Mouse (Mus musculus) MEL (cell line): ENCODE data around the gene Ube4a. TPM values are rescaled to one million over a fixed set of nuclear protein-coding genes. Genes with fewer than 3 reads are reported as not detected.

Experiments used
- DNase-seq: peaks from one replicate; pipeline ENCODE4 v3.0.0; 2011; ENCODE audit warnings: low read depth, low spot score
- H3K27ac ChIP-seq: 2 replicates; pipeline ENCODE4 v1.5.1; 2012; ENCODE audit warnings: low read depth, mild to moderate bottlenecking, control low read depth, low read length, moderate library complexity; ENCODE audit not compliant: control insufficient read depth
- H3K27me3 ChIP-seq, 2 experiments: fragments of 150-350 bp in 1 of 2; sonication (generic) in 1 of 2; 2 replicates each; pipeline ENCODE4 v1.6.1; 2012; ENCODE audit warnings: low read length in 2 of 2, mild to moderate bottlenecking in 2 of 2, improper control_type of control experiment in 1 of 2, moderate library complexity in 1 of 2; ENCODE audit not compliant: insufficient read depth in 2 of 2, control insufficient read depth in 1 of 2
- H3K36me3 ChIP-seq, 2 experiments: 2 replicates each; pipeline ENCODE4 v1.6.1; 2012 to 2014; ENCODE audit warnings: low read length in 2 of 2, improper control_type of control experiment in 1 of 2, inconsistent platforms in 1 of 2, mild to moderate bottlenecking in 1 of 2; ENCODE audit not compliant: insufficient read depth in 2 of 2, control insufficient read depth in 1 of 2
- H3K4me1 ChIP-seq, 2 experiments: fragments of 150-350 bp in 1 of 2; sonication (generic) in 1 of 2; 2 replicates each; pipeline ENCODE4 v1.6.1; 2012; ENCODE audit warnings: low read length in 2 of 2, improper control_type of control experiment in 1 of 2, mild to moderate bottlenecking in 1 of 2; ENCODE audit not compliant: insufficient read depth in 2 of 2, control insufficient read depth in 1 of 2
- H3K4me3 ChIP-seq, 2 experiments: fragments of 150-350 bp in 1 of 2; sonication (generic) in 1 of 2; 2 replicates each; pipeline ENCODE4 v1.5.1; 2012; ENCODE audit warnings: low read depth in 2 of 2, low read length in 2 of 2, mild to moderate bottlenecking in 2 of 2, moderate library complexity in 2 of 2, control low read depth in 1 of 2, improper control_type of control experiment in 1 of 2; ENCODE audit not compliant: control insufficient read depth in 1 of 2, insufficient read depth in 1 of 2
- H3K79me2 ChIP-seq: 2 replicates; pipeline ENCODE4 v1.6.1; 2012; ENCODE audit warnings: mild to moderate bottlenecking, low read length, moderate library complexity; ENCODE audit not compliant: control insufficient read depth, poor library complexity, insufficient read depth
- H3K9ac ChIP-seq: 2 replicates; pipeline ENCODE4 v1.6.1; 2012; ENCODE audit warnings: low read depth, mild to moderate bottlenecking, control low read depth, low read length, moderate library complexity; ENCODE audit not compliant: control insufficient read depth, poor library complexity, severe bottlenecking
- H3K9me3 ChIP-seq: fragments of 150-350 bp; sonication (generic); replicated peaks from 2 replicates; pipeline ENCODE4 v1.6.1; 2012; ENCODE audit warnings: mild to moderate bottlenecking, low read length, improper control_type of control experiment, moderate library complexity; ENCODE audit not compliant: insufficient read depth
- BHLHE40 ChIP-seq: IDR thresholded peaks from 2 replicates; pipeline ENCODE4 v1.6.1; 2012; ENCODE audit warnings: low read depth, mild to moderate bottlenecking, inconsistent platforms, low read length, improper control_type of control experiment, borderline replicate concordance
- CHD1 ChIP-seq: IDR thresholded peaks from 2 replicates; pipeline ENCODE4 v1.6.1; 2012; ENCODE audit warnings: low read depth, mild to moderate bottlenecking, inconsistent platforms, low read length, improper control_type of control experiment
- CHD2 ChIP-seq: IDR thresholded peaks from 2 replicates; pipeline ENCODE4 v1.6.1; 2011; ENCODE audit warnings: low read length, improper control_type of control experiment
- ETS1 ChIP-seq: IDR thresholded peaks from 2 replicates; pipeline ENCODE4 v1.6.1; 2012; ENCODE audit warnings: low read depth, mild to moderate bottlenecking, inconsistent platforms, low read length, improper control_type of control experiment, moderate library complexity
- GABPA ChIP-seq: IDR thresholded peaks from 2 replicates; pipeline ENCODE4 v1.6.1; 2012; ENCODE audit warnings: low read depth, mild to moderate bottlenecking, inconsistent platforms, low read length, improper control_type of control experiment, moderate library complexity
- HCFC1 ChIP-seq: IDR thresholded peaks from 2 replicates; pipeline ENCODE4 v1.6.1; 2012; ENCODE audit warnings: low read depth, mild to moderate bottlenecking, inconsistent platforms, low read length, improper control_type of control experiment, moderate library complexity
- JUND ChIP-seq: IDR thresholded peaks from 2 replicates; pipeline ENCODE4 v1.6.1; 2011; ENCODE audit warnings: low read depth, mild to moderate bottlenecking, improper control_type of control experiment, low read length
- KAT2A ChIP-seq: conservative IDR thresholded peaks from 2 replicates; pipeline ENCODE4 v1.6.1; 2012; ENCODE audit warnings: low read depth, low read length, improper control_type of control experiment, inconsistent platforms
- MAFK ChIP-seq: IDR thresholded peaks from 2 replicates; pipeline ENCODE4 v1.6.1; 2011; ENCODE audit warnings: low read depth, mild to moderate bottlenecking, low read length, improper control_type of control experiment, borderline replicate concordance
- MAZ ChIP-seq: IDR thresholded peaks from 2 replicates; pipeline ENCODE4 v1.6.1; 2012; ENCODE audit warnings: low read depth, mild to moderate bottlenecking, inconsistent platforms, low read length, improper control_type of control experiment
- MXI1 ChIP-seq: IDR thresholded peaks from 2 replicates; pipeline ENCODE4 v1.6.1; 2011; ENCODE audit warnings: mild to moderate bottlenecking, low read depth, low read length, improper control_type of control experiment
- MYB ChIP-seq: IDR thresholded peaks from 2 replicates; pipeline ENCODE4 v1.6.1; 2011; ENCODE audit warnings: mild to moderate bottlenecking, low read depth, low read length, improper control_type of control experiment
- MYC ChIP-seq: IDR thresholded peaks from 2 replicates; pipeline ENCODE4 v1.6.1; 2011; ENCODE audit warnings: low read depth, mild to moderate bottlenecking, low read length, improper control_type of control experiment, moderate library complexity
- POLR2AphosphoS2 ChIP-seq: IDR thresholded peaks from 2 replicates; pipeline ENCODE4 v1.6.1; 2011; ENCODE audit warnings: low read length, improper control_type of control experiment
- POLR2AphosphoS5 ChIP-seq: IDR thresholded peaks from 2 replicates; pipeline ENCODE4 v1.6.1; 2012; ENCODE audit warnings: low read depth, borderline replicate concordance, mild to moderate bottlenecking, inconsistent platforms, low read length, moderate library complexity, mixed read lengths
- RAD21 ChIP-seq: IDR thresholded peaks from 2 replicates; pipeline ENCODE4 v1.6.1; 2011; ENCODE audit warnings: mild to moderate bottlenecking, low read depth, low read length, improper control_type of control experiment
- RCOR1 ChIP-seq: IDR thresholded peaks from 2 replicates; pipeline ENCODE4 v1.6.1; 2012; ENCODE audit warnings: low read depth, mild to moderate bottlenecking, inconsistent platforms, low read length, improper control_type of control experiment
- SIN3A ChIP-seq: IDR thresholded peaks from 2 replicates; pipeline ENCODE4 v1.6.1; 2012; ENCODE audit warnings: low read length, improper control_type of control experiment, inconsistent platforms
- SMC3 ChIP-seq: IDR thresholded peaks from 2 replicates; pipeline ENCODE4 v1.6.1; 2011; ENCODE audit warnings: low read depth, low read length, improper control_type of control experiment
- TBP ChIP-seq: IDR thresholded peaks from 2 replicates; pipeline ENCODE4 v1.8.0; 2011; ENCODE audit warnings: low read depth, low read length, improper control_type of control experiment
- UBTF ChIP-seq: IDR thresholded peaks from 2 replicates; pipeline ENCODE4 v1.6.1; 2012; ENCODE audit warnings: low read depth, mild to moderate bottlenecking, inconsistent platforms, low read length, improper control_type of control experiment, moderate library complexity, borderline replicate concordance; ENCODE audit not compliant: insufficient read depth
- USF2 ChIP-seq, 2 experiments: IDR thresholded peaks; 2 replicates each; pipeline ENCODE4 v1.6.1; 2011 to 2012; ENCODE audit warnings: improper control_type of control experiment in 2 of 2, low read length in 2 of 2, borderline replicate concordance in 1 of 2, inconsistent platforms in 1 of 2, low read depth in 1 of 2, mild to moderate bottlenecking in 1 of 2; ENCODE audit not compliant: insufficient read depth in 1 of 2
- ZC3H11A ChIP-seq: IDR thresholded peaks from 2 replicates; pipeline ENCODE4 v1.6.1; 2012; ENCODE audit warnings: low read depth, mild to moderate bottlenecking, inconsistent platforms, low read length, improper control_type of control experiment
- ZMIZ1 ChIP-seq: IDR thresholded peaks from 2 replicates; pipeline ENCODE4 v1.6.1; 2012; ENCODE audit warnings: low read depth, mild to moderate bottlenecking, inconsistent platforms, low read length, improper control_type of control experiment, moderate library complexity
- ZNF384 ChIP-seq: IDR thresholded peaks from 2 replicates; pipeline ENCODE4 v1.6.1; 2012; ENCODE audit warnings: low read depth, mild to moderate bottlenecking, inconsistent platforms, low read length, improper control_type of control experiment
- polyA plus RNA-seq, 2 experiments: library from polyadenylated mRNA; stranded (reverse) in 1 of 2; unstranded in 1 of 2; fragments of >175 nt in 1 of 2; fragments of >200 nt in 1 of 2; gene quantifications; 2 replicates each; pipeline versions ENCODE4 v1.2.1 to v1.2.4; 2012; ENCODE audit warnings: low replicate concordance in 2 of 2, low read depth in 1 of 2; ENCODE audit not compliant: insufficient read length in 2 of 2, insufficient read depth in 1 of 2, missing spikeins in 1 of 2
- total RNA-seq: library from RNA; depleted of rRNA; stranded (reverse); fragments of 300-350 nt; gene quantifications from 2 replicates; pipeline ENCODE4 v1.2.3, GENCODE M21; 2012

Ube4a gene
- total and polyA plus RNA-seq, 3 experiments = 24.2 to 37.9 (median 32.8) TPM

GRCm38 (mm10) chr9:44947836-44948235 is 17.6 kb downstream of the Ube4a start (continued):
- no peak for TF ChIP-seq MXI1
- no peak for TF ChIP-seq CHD1
- TF ChIP-seq SIN3A = no peak

DNA sequence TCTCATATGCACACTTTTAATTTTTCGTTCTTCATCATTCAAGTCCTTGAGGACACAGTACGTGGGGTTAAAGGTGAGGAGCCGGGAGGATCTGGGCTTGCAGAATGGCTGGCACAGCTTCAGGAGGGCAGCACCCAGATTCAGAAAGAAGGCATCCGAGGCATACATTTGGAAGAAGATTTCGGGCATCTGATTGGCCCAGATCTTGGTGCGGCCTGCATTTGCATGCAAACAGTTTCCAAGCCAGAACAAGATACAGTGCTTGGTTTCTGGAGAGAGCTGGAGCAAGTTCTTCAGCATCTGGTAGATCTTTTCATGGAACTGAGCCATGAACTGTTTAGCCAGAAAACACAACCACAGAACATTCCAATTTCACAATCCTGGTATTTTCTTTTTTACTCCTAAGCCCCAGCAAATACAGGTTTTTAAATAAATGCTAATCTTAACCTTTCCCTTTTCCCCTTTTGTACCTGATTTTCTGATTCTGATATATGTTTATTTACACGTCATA is 19.2 kb downstream of the Ube4a start:
- Histone ChIP-seq H3K9ac (no peak overlapping the region), H3K4me1 (no peaks in the 10 kb centered on the region), H3K27me3 (no peaks in the 10 kb centered on the region), H3K79me2 (no peaks in the 10 kb centered on the region), H3K4me3 (no peak overlapping the region), H3K36me3 (peaks cover 0 to 12% of the 10 kb centered on the region in 2 experiments; a peak in 2 of 4 replicates), H3K27ac (no peak overlapping the region), H3K9me3 (no peaks in the 10 kb centered on the region)
- TF ChIP-seq POLR2AphosphoS5 = no peak
- TF ChIP-seq MYC = no peak
- TF ChIP-seq MXI1 = no peak
- TF ChIP-seq ETS1 = no peak
- no peak for TF ChIP-seq CHD2
- TF ChIP-seq UBTF = no peak
- TF ChIP-seq SIN3A = no peak
- no peak for TF ChIP-seq ZNF384
- TF ChIP-seq TBP = no peak
- no peak for TF ChIP-seq MAZ
- TF ChIP-seq MAFK = no peak
- no peak for TF ChIP-seq POLR2AphosphoS2
- TF ChIP-seq GABPA = no peak
- TF ChIP-seq RAD21 = no peak
- no peak for TF ChIP-seq MYB
- no peak for TF ChIP-seq SMC3
- no peak for TF ChIP-seq RCOR1
- no peak for TF ChIP-seq HCFC1
- TF ChIP-seq KAT2A = no peak
- no peak for DNase-seq

GRCm38 (mm10) chr9:44942421-44942820 is 23.0 kb downstream of the Ube4a start:
- TF ChIP-seq USF2 (IDR thresholded peaks at IDR 0.05; ENCODE audit: borderline replicate concordance in 1 of 2, insufficient read depth in 1 of 2, low read depth in 1 of 2, low read length in 2 of 2) = no peak
- TF ChIP-seq POLR2AphosphoS2 = no peak
- no peak for TF ChIP-seq BHLHE40
- no peak for TF ChIP-seq ZC3H11A
- no peak for TF ChIP-seq CHD1
- TF ChIP-seq GABPA = no peak
- no peak for TF ChIP-seq MAZ
- TF ChIP-seq ZMIZ1 = no peak
- no peak for TF ChIP-seq JUND
- TF ChIP-seq CHD2 = no peak
- TF ChIP-seq MYC = no peak
- no peaks in the 10 kb centered on the region for H3K27me3 ChIP-seq
- H3K79me2 ChIP-seq = no peaks in the 10 kb centered on the region
- H3K9ac ChIP-seq = no peak overlapping the region
- peaks cover 0 to 15% of the 10 kb centered on the region in 2 experiments; a peak in 3 of 4 replicates for H3K36me3 ChIP-seq
- no peak overlapping the region for H3K4me3 ChIP-seq
- H3K4me1 ChIP-seq = no peaks in the 10 kb centered on the region
- no peak overlapping the region for H3K27ac ChIP-seq
- H3K9me3 ChIP-seq = no peaks in the 10 kb centered on the region
- DNase-seq = no peak
